Mouse (Mus musculus) cerebellum, adult 8-10 months (tissue): ENCODE data around the gene Slc30a7.

Source experiments
- DNase-seq: peaks from one replicate; pipeline ENCODE4 v3.0.0; 2022

Slc30a7 gene

DNA sequence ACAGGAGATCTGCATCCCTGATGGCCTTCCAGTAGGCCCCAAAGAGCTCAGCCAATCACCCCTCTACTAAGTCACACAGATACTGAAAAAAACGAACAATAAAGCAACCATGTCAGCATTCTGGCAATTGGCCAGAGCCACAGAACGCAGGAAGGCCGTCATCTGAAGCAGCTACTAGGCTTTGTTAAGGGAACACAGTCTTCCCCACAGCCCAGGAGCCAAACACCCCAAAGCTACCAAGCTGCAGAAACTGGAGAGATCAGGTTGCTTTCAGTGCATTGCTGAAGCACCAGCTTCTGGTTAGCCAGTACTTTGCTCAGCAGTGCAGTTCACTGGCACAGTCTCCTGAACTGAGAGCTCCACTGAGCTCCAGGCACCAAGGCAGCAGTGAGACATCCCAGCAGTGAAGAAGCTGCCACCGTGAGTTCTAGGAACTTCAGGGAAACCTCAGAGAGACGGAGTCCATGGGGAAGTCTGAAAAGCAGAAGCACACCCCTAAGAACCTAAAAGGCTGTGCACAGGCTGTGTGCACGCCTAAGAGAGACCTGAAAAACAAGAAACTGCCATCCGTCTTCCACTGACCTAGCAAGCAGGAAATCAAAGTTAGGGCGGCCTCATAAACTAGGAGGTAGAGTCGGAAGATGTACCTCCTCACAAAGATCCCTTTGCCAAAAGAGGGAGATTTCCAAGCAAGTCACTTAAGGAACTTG lies 21.9 kb downstream of the Slc30a7 start:
- DNase-seq = no peak

DNA sequence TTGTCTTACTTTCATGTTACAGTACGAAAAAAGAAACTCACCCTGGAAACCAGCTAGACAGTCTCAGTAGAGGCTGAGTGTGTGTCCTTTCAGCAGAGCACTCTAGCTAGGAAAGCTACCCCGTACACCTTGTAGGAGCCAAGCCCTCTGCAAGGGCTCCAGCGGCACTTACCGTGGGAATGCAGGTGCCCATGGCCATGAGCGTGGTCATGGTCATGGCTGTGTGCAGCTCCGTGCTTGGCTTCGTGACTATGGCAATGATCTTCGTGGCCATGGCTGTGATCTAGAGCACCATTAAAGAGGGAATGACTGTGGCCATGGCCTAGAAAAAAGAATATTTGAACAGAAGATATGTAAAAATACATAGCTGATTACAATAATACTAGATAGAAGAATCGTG lies 22.6 kb downstream of the Slc30a7 start:
- no peak for DNase-seq

DNA sequence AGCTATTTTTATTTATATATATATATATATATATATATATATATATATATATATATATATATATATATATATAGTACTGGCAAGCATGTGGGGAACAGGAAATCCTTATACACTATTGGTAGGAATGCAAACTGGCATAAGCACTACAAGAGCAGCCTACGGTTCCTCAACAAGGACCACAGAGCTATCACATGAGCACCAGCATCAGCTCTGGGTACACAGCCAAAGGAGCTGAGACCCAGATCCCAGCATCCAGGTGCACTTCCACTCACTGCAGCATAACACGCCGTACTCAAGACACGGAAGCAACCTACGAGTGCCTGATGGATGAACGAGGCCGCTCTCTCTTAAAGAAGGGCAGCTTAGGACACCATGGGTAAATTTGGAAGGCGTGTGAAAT lies 24.0 kb downstream of the Slc30a7 start:
- DNase-seq = no peak

DNA sequence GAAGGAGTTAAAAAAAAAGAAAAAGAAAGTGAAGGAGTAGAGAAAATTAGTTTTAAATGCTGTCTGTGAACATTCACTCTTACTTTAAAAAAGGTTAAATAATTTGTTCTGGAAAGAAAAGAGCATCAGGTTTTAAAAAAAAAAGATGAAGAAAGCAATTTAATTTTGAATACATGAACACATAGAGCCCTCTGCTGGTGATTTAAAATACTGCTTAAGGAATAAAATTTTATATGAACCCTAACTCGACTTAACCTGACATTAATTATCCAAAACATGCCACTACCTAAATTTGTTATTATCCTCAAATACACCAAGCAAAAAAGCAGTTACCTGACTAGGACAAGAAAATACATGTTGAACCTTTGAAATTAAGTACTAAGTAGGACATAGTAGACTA lies 28.2 kb downstream of the Slc30a7 start:
- no peak for DNase-seq

DNA sequence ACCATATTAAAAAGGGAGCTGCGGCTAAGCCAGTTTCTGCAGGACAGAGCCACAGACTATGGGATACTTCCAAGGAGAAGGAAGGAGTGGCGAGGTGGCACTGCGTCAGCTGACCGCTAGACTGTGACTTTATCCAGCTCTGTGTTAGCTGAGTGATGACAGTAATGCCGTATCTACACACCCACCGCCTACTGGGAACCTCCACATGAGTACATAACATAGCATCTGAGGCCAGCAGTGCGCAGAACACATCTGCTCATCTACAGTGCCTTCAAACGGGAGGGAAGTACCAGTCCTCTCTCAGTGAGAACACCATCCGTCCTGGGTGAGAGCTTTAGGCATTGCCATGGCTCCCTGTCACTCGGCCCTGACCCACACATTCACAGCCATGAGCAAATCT lies 32.2 kb downstream of the Slc30a7 start:
- no peak for DNase-seq

DNA sequence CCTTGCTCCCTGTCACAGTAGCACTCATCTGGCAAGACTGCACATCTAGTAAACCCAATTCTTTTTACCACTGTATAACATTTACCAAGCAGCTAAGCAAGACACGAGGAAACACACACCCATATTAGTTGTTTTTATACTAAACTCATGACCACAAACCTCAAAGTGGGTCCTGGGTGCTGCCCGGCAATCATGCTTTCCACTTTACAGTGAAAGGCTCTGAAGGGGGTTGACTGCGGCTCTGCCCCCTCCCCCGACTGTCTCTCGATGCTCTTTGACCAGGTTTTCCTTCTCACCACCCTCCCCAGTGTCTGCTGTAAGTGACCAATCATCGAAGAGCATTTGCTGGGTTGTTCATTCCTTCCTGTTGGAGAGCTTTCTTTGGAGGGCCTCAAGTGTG lies 33.0 kb downstream of the Slc30a7 start:
- DNase-seq = no peak

DNA sequence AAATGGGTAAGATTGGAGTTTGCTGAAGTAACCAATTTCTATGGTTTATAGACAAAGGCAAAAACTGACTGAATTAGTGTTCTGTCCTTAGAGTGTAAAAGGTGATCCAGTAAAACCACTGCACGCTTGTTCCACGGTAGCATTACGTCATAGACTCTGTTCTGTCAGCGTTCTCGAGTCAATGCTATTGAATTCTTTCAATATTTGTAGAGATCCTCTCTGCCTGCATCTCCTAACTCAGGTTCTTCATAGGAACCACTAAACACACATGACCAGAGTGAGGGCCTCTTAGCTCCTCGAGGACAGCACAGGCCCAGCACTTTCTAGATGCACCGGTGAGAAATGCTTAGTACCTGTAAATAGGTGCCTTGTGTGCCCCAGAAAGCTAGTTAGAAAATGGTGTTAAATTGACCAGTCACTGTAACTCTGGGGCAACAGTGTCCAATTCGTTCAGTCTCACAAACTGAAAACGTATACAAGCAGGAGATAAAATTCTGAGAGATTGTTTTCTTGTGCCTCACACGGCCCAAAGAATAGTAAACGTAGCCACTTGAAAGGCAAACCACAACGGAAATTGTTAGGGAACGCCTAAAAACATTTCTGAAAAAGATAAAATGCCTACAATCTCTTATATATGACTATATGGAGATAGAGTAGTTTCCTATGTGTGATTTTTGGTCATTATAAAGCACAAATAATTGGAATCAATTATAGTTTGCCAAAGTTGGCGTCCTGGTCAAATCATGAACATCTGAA lies 35.1 kb downstream of the Slc30a7 start:
- DNase-seq = no peak

DNA sequence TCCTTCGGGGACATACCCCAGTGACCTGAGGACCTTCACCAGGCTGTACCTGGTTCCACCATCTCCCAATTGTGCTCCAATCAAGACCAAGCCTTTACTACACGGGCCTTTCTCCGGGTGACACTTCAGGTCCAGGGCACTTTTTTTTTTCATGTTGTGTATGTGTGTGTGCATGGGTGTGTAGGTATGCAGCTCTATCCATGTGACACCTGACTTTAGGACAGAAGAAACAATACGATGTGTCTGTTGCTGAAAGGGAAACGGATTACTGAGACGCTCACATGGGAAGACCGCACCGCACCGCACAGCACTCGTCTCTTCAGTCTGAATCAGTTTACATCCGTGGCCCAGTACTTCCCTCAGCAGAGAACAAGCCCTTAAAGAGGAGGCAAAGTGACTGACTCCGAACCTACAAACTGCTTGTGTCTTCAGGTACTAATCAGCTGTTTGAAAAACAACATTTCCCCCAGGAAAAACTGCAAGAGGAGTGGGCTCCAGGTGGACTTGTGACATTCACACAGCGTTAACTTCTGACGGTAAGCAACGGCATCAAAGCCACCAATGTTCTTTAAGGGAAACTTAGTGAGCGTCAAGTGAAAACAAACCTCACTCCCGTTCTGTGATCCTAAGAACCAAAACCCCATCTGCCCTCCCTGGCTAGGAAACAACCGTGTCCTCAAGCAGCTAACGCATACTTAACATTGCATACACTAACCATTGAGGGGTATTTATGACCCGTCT lies 36.0 kb downstream of the Slc30a7 start:
- DNase-seq = no peak

DNA sequence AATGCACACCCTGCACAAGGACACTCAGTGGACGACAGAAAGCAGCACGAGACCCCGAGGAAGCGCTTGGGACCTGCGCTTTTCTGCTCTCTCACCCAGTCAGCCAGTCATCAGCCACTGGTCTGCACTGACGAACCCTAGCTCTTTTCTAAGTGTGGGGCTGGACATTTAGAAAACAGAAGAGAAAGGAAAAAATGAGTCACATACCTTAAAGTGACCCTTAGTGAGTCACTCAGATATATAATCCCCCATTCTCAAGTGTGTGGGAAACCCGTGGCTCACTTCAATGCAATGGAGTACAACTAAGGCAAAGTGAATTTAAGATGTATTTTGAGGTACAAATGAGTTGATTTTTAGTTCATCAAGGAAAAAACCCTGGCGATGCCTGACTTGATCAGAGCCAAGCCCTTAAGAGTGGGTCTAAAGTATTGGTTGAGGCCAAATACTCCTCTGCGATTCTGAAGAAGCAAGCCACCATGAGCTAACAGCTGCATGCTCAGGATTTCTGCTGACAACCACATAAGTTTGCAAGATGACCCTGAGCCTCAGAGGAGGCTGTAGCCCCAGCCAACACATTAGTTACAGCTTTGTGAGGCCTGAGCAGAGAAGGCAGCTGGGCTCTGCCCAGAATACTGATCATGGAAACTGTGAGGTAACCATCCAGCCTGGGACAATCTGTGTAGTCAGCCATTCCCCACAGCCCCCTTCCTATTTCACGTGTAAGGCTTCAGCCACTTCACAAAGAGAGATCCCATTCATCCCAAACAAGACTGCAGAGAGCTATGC lies 38.3 kb downstream of the Slc30a7 start:
- DNase-seq = no peak

DNA sequence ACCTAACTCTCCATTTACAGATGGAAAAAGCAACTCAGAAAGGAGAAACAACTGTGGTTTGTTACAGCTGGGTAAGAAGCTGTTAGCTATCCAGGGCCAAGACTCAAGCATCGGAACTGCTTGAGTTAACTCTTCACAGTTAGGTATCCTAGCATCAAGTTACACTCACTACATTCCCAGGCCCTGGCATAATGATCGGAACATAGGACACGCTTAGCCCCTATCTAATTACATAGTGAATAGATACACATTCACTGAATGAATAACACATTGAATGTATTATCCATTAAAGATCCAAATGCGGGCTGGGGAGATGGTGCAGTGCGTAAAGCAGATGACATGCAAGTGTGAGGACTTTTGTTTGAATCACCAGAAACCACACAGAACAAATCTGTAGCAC lies 43.1 kb downstream of the Slc30a7 start:
- no peak for DNase-seq

DNA sequence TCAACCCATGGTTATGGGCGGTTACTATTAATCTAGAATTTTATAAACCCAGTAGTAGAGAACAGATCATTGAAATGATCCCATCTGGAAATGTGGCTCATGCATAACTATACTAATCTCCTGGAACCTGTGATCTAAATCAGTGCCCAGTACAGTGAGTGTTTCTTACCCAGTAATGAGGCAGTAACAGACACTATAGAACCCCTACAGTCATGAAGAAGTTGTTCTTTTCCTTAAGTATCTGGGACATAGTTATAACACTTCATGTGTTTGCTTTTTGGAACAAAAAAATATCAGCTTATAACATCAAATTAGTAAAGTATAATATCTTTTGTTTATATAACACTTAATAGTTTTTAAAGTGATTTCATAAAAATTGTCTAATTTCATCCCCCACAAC lies 43.6 kb downstream of the Slc30a7 start:
- no peak for DNase-seq

DNA sequence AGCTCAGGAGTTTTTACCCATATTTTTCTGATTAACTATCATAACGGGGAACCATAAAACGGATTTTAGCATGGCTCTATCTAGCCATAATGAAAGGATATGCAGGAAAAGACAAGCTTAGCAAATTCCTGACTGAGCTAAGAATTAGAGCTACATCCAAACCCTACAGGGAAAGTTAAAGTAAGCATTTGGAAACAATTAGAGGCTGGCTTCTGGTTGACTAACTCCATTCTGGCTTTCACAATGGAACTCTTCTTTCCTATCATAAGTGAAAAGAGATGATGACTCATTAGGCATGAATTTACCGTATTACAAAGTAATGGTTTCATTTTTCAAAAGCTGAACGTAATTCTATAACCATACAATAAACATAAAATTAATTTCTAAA lies 45.2 kb downstream of the Slc30a7 start:
- DNase-seq = no peak

DNA sequence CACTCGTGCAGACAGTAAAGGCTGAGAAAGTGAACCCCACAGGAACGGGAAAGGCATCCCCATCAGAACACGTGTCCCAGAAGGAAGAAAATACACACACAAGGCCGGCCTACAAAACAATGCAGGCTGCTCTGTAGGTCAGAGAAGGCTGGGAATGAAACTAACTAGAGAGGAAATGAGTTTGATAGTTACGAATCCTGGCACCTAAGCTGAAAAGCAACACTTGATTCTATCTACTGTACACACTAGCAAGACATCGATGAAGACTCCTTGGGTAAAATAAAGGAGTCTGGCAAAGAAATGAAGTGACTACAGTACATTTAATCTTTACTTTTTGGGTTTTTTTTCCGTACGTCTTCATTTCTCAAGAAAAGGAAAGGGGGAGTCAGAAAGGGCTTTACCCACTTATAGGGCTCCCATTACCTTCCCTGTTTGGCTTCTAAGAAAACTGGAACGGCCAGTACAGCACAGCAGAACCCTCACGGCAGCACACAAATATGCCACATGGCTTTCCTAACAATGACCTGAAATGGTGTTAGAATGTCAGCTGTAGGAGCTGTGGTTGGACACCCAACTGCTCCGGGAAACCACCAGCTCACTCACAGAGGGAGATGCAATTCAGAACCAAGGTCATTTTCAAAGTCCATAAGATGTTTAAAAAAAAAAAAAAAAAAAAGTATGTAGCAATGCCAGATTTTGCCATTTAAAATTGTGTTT lies 45.7 kb downstream of the Slc30a7 start:
- DNase-seq = no peak

DNA sequence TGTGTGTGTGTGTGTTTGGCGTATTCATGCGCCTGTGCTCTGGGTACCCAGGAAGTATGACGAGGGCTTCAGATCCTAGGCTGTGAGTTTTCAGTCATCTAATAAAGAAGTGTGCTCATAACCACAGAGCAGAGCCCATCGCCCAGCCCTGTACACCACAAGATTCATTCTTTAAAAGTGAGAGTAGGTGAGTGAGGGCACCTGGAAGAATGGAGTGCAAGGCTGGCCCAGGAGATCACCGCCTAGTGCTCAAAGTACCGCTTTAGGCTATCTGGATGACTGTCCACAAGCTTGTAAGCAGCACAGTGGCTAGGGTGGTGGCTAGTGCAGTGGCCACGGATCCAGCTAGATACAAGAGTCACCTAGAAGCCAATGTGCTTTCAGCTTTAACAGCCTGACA lies 50.0 kb downstream of the Slc30a7 start:
- no peak for DNase-seq

DNA sequence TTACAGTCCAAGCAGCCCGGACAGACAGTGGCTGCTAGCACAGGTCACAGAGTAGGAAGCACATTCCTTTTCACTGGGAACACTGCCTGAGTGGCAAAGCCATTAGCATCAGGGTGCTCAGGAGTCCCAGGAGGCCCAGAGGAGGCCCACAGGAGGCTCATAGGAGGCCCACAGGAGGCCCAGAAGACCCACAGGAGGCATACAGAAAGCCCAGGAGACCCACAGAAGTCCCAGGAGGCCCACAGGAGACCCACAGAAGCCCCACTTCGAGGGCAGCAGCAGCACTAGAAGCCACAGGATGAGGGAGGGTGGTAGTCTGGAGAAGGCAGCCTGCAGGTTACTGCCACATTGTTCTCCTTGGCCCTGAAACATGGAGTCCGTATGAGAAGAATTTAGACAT lies 54.1 kb downstream of the Slc30a7 start:
- no peak for DNase-seq

DNA sequence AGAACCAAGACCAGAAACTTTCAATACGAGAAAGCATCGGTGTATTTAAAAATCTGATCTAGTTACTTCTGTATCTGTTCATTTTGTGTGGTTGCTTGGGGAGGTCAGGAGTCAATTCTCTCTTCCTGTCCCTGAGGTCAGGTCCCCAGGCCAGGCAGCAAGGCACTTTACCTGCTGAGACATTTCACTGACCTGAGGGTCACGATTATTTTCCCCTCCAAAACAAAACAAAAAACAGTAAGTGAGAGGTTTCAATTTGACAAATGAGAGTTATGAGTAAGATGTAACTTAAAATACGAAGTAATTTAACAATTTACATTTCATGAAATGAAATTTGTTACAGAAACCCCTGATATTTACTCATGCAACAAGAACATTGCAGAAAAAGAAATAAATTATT lies 54.9 kb downstream of the Slc30a7 start:
- DNase-seq = no peak

DNA sequence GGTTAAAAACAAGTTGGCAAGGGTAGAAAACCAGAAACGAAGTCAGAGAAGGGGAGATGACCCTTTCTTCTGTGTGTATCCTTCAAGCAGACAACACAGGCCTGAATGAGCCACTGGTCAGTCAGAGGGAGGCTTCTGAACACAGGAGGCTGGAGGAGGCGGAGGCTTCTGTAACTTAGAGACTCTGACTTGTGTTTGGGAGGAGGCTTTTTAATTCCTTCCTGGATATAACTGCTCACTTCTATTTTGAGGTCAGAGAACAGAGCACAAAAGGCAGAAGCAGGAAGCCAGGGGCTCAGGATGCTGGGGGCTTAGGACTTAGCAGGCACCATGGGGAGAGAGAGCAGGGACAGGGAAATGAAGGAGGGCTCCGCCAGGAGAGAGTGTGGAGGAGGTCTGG lies 56.0 kb downstream of the Slc30a7 start:
- no peak for DNase-seq

DNA sequence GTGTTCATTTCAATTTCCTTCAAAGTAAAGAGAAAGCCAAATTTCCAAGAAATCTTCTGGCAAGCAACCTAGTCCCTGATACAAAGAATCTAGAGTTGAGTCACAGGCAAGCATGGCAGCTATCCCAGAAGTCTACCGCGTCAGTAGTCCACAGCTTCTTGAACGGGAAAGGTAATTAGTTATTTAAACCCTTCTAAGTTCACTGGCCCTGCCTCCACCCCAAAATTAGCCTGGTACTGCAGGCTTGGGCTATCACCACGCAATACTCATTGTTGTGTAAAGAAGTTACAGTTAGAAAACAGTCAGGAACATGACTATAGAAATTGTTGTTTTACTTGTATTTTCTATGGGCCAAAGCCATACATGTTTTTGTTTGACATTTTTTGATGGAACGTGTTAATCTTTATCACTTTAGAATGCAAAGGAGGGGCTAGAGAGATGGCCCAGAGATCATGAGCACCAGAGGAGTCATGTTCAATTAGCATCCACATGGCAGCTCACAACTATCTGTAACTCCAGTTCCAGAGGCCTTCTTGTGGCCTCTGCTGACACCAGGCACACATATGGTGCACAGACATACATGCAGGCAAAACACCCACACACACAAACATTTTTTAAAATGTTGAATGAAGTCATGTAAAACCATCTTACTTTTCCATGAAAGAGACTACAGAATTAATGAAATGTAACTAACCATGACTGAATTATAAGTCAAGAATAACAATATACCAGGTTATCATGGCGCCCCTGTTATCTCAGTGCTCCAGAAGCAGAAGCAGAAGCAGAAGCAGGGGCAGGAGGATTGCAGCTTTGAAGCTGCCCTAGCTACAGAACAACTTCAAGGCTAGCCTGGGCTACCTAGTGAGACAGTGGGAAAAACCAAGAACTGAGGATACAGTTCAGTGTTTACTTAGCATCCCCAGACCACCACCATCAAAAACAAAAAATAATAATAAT lies 57.0 kb downstream of the Slc30a7 start:
- no peak for DNase-seq

DNA sequence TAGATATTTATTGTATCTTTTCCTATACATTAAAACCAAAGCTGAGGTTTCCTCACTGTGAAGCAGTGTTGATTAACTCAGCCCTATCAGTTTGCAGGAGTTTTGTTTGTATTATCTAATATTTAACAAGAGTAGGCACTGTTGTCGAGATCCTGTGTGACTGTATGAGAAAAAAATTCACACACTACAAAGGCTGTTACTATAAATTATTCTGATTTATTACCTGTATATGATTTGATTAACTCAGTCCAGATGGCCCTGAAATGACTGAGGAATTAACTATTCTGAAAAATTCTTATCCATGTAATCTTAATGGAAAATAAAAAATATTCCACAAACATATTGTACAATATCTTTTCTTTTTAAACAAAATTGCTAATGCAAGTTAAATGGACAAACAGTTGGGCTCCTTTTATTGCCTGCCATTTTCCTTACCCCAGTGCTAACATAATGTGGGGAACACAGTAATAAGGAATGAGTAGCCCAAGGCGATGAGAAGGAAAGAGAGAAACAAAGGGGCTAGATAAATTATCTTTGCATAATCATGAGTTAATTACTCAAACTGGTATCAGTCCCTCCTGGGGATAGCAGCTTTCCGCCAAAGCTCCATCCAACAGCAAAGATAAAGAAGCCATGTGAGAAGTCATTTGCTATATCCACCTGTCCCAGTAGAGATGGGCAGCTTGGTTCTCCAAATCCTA lies 57.8 kb downstream of the Slc30a7 start:
- no peak for DNase-seq

DNA sequence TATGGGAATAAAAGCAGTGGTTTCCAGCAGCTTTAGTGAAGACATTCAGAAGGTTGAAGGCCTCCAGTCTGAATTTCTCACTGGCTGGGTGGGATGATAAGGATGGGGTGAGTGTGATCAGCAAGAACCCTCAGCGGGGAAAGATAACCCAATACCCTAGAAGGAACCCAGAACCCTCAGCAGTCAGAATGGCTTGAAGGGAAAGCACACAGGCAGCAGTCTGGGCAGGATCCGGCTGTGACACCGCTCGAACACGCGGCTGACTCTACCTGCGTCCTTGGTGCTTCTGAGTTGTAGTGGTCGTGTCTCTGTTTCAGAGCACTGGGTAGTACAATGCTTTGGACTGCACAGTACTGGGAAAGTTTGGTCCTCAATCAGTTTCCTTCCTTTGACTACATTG lies 60.9 kb downstream of the Slc30a7 start:
- no peak for DNase-seq

DNA sequence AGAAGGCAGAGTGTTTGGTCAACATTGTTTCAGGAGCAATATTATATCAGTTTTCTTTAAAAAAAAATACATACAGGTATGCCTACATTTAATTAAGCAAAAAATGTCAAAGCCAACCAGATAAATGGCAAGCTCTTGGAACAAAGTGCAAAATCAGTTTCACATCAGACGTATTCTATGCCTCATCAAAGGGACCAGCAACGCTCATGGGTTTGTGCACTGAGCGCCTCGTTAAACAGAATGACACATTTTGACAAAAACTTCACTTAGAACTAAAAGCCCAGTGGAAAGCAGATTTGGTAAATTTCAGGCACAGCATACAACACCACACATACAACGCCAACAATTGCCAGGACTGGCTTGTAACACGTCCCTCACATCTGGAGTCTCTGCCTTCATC lies 62.8 kb downstream of the Slc30a7 start:
- DNase-seq = no peak
